Mouse (Mus musculus): Measurements from ENCODE around the gene Smarca1.
A peak's percentile ranks its signal among the peaks of the same experiment; 100 is the strongest.

The Smarca1 gene

GRCm38 (mm10) chrX:47892431-47893024, at the start of gene Smarca1:
TSS of gene Smarca1 (minus strand) at chrX:47892974.
- ATAC-seq (ENCODE audit: low TSS enrichment) = peak; percentile 36

DNA sequence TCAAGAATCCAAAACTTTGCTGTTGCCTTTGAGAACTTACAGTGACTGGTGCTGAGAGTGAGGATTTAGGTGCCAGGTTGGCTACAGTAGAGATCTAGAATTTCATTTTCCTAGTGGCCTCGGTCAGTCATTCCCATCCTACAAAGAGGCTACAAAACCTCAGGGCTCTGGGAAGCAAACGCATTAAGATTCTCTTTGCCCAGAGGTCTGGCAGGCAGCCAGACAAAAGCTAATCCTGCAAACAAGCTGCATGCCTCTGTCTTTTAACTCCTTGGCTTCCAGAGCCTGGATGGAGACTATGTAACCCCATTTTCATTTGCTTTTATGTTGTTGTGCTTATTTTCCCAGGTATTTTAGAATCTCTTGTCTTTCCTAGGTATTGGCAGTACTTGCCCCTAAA, 45.0 kb upstream of the Smarca1 start:
- no peak for ATAC-seq (ENCODE audit: low TSS enrichment)

- ATAC-seq (ENCODE audit: low TSS enrichment) = no peak
Measured at GRCm38 (mm10) chrX:47936885-47937284, 44.1 kb upstream of the Smarca1 start.

GRCm38 (mm10) chrX:47934352-47934751, 41.6 kb upstream of the Smarca1 start:
- ATAC-seq (ENCODE audit: low TSS enrichment) = no peak

DNA sequence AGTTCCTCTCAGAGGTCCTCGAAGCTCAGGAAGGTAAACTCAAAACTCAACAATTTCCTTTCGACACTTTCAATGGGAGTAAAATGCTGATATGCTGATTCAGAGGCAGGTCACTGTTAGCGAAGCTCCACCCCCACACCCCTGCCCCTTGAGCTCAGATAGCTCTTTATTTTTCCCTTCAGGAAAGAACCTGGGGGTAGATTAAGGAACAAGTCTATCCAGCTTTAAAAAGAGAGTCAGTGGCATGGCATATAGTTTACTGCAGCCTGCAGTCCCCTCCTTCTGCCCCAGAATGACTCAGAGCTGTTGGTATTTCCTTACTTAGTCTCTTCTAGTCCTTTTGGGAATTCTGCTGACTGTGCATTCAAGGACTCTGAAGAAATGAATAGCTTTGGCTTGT, 37.7 kb upstream of the Smarca1 start:
- 0 out of 2 replicates have a peak, but pooled peaks have one; percentile 47 for ATAC-seq (ENCODE audit: low TSS enrichment)

DNA sequence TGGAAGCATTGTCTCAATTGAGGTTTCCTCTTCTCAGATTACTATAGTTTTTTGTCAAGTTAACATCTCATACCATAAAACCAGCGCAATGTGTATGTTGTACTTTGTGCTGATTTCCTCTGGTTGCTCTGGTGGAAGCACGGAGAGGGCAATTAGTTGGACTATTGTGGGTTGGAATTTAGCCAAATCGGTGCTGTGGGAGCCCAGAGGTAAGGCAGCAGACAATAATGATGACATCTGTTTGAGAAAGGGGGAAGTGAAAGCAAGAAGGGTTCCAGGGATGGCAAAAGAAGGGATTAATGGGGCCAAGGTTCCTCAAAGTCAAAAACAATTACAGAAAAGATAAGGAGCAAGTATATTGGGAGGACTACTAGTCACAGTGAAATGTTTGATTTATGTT, 35.2 kb upstream of the Smarca1 start:
- no peak for ATAC-seq (ENCODE audit: low TSS enrichment)

GRCm38 (mm10) chrX:47920541-47920940, 27.8 kb upstream of the Smarca1 start:
- no peak for ATAC-seq (ENCODE audit: low TSS enrichment)

DNA sequence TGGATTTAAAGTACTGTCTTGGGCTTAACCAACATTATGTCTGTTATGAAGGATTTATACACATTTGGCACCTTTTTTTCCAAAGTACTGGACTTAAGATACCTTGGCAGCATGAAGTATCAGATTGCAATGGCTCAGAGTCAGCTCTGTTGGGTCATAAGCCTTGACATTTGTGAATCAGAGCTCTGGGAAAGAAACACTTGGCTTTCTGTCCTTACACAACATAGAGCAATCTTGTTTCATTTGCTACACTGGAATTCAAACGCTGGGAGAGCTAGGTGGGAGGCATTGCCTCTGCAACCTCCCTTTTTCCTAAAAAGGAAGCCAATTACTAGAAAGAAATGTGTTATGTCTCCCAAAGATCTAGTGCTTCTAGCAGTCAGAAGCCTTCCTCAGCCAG, 24.1 kb upstream of the Smarca1 start:
- ATAC-seq (ENCODE audit: low TSS enrichment) = peak; percentile 50

DNA sequence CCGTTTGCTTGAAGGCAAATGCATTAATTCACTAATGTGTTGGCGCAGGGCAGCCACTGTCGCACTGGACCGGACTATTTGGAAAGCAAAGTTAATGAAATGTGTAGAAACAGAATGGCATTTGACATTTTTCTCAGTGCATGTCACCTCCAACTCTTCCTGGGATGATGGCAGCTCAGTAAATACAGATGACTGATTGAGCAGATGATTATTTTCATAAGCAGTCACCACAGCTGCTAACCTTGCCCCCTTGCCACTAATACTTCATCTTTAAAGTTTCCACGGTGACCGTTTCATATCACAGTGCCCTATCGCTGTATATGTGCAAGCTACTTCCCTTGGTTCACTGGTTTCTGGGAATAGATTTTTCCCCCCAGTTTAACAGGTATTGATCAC, 20.8 kb upstream of the Smarca1 start:
- ATAC-seq (ENCODE audit: low TSS enrichment) = no peak

- no peak for ATAC-seq (ENCODE audit: low TSS enrichment)
Measured at GRCm38 (mm10) chrX:47912904-47913542, 20.2 kb upstream of the Smarca1 start.

GRCm38 (mm10) chrX:47912306-47912792, 19.6 kb upstream of the Smarca1 start, which contains the start of gene Ocrl:
TSS of gene Ocrl (plus strand) at chrX:47912387.
- ATAC-seq (ENCODE audit: low TSS enrichment) = peak; percentile 95

DNA sequence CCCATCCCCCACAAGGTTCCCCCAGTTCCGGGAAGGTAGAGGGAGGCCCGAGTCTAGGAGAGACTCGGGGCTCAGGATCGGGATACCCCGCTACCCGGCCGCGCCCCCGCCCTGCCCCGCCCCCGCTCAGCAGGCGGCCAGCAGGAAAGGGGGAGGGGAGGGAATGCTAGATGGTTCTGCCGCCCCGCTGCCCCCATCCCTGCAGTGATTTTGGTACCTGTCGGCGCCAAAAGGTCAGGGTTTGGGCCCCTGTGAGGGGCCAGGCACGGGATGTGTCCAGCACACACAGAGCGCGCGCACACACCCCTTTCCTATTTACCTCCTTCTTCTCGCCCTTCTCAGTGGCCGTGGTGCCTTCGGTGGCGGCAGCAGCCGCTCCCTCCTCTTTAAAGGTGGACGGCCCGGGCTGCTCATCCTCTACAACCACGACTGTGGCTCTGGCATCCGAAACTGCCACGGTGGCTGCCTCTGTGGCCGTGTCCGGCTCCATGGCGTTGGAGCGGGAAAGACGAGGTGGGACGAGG, 805 bp downstream of the Smarca1 start:
- peak; percentile 75 for ATAC-seq (ENCODE audit: low TSS enrichment)

DNA sequence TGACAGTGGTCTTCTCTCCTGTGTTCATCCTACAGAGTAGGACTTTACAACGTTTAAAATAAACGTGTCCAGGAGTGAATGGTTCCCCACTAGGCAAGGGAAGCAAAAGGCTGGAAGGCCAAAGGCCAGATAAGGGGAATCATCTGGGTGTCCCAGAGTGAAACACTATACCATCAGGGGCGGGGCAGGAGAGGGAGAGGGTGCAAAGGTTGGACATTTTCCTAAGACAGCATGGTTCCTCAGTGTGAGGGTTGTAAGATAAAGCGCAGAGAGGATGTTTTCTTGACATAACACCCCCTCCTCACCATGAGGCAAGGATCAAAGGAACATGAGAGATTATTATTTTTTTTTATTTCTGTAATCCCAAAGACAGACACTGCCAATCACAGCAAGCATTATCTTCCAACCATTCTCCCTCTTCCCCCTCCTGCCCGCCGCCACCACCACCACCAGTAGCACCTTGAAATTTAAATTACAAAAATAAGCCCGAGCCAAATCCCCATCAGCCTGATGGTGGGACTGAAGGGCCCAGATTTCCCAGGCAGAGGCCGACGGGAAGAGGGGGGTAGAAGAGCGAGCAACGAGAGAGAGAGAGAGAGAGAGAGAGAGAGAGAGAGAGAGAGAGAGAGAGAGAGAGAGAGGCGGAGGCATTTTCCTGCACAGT, 1.4 kb downstream of the Smarca1 start:
- ATAC-seq (ENCODE audit: low TSS enrichment) = peak; percentile 27; the same call in 1 of the 2 replicates

GRCm38 (mm10) chrX:47887401-47887800, 5.4 kb downstream of the Smarca1 start:
- no peak for ATAC-seq (ENCODE audit: low TSS enrichment)

DNA sequence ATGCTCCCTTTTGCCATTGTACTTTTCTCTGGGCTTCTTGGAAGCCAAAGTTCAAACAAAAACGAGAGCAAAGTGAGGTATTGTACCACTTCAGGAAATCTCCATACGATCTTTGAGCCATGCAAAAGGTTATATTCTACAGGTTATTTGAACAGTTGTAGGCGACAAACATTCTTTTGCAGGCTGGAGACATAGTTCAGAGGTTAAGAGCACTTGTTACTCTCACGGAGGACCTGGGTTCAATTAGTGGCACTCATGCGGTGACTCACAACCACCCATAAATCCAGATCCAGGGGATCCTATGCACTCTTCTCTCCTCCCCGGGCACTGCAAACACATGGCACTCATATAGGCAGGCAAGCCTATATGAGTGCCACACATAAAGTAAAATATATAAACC, 10.0 kb downstream of the Smarca1 start:
- ATAC-seq (ENCODE audit: low TSS enrichment) = no peak

- no peak for ATAC-seq (ENCODE audit: low TSS enrichment)
Measured at GRCm38 (mm10) chrX:47880052-47880451, 12.7 kb downstream of the Smarca1 start.

DNA sequence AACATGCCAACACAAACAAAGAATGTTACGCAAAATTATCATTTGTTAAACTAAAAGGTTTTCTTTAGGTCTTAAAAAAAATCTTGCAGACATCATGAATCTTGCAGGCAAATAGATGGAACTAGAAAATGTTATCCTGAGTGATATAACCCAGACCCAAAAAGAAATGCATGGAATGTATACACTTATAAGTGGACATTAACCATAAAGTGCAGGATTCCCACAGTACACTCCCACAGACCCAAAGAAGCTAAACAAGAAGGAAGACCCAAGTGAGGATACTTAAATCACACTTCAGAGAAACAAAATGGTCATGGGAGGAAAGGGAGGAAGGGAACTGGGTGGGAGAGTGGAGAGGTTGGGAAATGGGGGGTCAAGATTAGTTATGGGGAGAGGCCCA, 34.2 kb downstream of the Smarca1 start:
- ATAC-seq (ENCODE audit: low TSS enrichment) = no peak

DNA sequence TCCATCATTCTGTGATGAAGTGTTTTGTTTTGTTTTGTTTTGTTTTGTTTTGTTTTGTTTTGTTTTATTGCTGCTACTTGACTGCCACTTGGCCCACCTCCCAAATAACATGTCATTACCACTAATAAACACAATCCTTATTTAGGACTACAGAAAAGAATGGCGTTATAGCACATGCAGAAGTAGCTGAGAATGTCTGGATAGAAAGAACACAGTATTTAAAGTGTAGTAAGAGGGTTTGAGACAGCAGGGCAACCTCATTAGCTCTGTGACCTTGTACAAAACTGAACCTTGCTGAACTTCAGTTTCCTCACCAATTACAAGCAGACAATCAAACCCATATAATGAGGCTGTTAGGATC, 57.0 kb downstream of the Smarca1 start:
- no peak for ATAC-seq (ENCODE audit: low TSS enrichment)

- no peak for ATAC-seq (ENCODE audit: low TSS enrichment)
Measured at GRCm38 (mm10) chrX:47835098-47835834, 57.5 kb downstream of the Smarca1 start.

GRCm38 (mm10) chrX:47833431-47833830, 59.3 kb downstream of the Smarca1 start:
- no peak for ATAC-seq (ENCODE audit: low TSS enrichment)

DNA sequence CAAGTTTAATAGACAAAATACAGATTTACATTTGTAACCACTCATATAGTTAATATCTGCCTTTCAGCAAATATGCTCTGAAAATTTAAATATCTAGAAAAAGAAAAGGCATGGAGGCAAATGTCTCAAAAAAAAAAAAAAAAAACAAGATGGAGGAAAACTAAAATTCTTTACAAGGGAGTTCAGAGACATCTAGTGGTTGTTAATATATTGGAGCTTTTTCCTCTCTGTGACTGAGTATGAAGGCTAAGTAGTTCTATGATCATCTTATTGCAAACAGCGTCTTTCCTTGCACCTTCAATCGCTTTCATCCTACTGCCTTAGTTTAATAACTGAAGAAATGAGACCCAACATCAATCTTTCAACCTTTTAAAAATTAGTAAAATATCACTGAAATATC, 72.2 kb downstream of the Smarca1 start:
- peak; percentile 57; the same call in 1 of the 2 replicates for ATAC-seq (ENCODE audit: low TSS enrichment)

DNA sequence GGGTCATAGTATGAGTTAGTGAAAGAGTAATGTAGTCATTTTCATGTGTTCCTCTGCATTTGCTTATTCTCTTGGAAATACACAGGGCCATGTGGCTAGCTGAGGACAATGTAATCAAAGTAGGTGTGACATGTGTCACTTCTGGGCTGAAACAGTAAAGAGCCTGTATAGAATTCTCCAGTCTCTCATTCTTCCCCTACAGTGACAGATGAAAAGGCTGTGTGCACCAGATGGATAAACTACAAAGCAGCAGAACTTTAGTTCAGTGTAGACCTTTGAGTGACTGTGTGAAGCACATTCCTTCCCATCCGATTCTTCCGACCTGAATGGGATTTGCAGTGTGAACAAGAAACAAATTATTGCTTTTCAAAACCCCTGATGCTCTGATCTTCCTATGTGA, 84.1 kb downstream of the Smarca1 start:
- no peak for ATAC-seq (ENCODE audit: low TSS enrichment)
